Mouse (Mus musculus) G1E (cell line): ENCODE measurements at regions not wholly inside any gene's neighbourhood (a gene's known extent, or its start where the extent isn't known, plus 50 kb on each side); places are given as distances from the start of the nearest gene placed in this dataset.

ENCODE experiments used
- CTCF ChIP-seq: IDR thresholded peaks from 2 replicates; pipeline ENCODE4 v1.5.1; 2012; ENCODE audit warnings: low read depth, low read length, inconsistent platforms, mixed read lengths
- GATA2 ChIP-seq: IDR thresholded peaks from 2 replicates; pipeline ENCODE4 v1.6.1; 2012; ENCODE audit warnings: low read depth, low read length, inconsistent platforms, borderline replicate concordance

DNA sequence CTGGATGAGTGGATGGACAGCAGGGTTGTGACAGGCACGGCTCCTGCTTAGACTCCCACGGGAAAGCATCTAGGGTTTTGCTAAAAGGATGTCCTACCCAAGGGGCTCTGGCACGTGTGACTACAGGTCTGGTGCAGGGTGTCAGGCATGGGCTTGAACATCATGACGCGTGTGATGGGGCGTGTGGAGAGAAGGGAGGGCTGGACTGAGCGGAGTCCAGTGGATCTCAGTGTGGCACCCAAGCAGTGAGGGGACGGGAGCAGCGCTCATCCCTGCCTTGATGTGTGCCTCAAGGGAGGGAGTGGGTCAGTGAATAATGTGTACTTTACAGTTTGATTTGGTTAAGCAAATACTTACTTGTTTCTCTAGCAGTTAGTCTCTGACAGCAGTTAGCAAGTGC is 275.3 kb upstream of the Npvf start:
- no peak for TF ChIP-seq CTCF
- TF ChIP-seq GATA2, result no peak
